Mouse (Mus musculus) CD4-positive, CD25-positive, alpha-beta regulatory T cell, adult 4 months (primary cell): Measurements from ENCODE around the gene Slc28a1. TPM values are rescaled to one million over a fixed set of nuclear protein-coding genes. Genes with fewer than 3 reads are reported as not detected.
A peak's percentile ranks its signal among the peaks of the same experiment; 100 is the strongest.

Experiments
- ATAC-seq: one replicate; pipeline ENCODE4 v1.8.0; 2017
- polyA plus RNA-seq, 2 experiments: library from polyadenylated mRNA; unstranded; fragments of 100-300 nt; shearing (Covaris generic); gene quantifications; one replicate each; pipeline ENCODE4 v1.2.1; 2017

Slc28a1 gene
- not detected for polyA plus RNA-seq

GRCm38 (mm10) chr7:81114555-81114954 lies at the start of gene Slc28a1:
Slc28a1 (plus strand) TSS chr7:81114799.
- no peak for ATAC-seq

- no peak for ATAC-seq
These were observed 47.9 kb upstream of the Slc28a1 start for GRCm38 (mm10) chr7:81066714-81067113.

GRCm38 (mm10) chr7:81072463-81072862 lies 42.1 kb upstream of the Slc28a1 start:
- no peak for ATAC-seq

GRCm38 (mm10) chr7:81073273-81073672 lies 41.3 kb upstream of the Slc28a1 start:
- ATAC-seq, result no peak

- peak; percentile 44 for ATAC-seq
These were observed 40.1 kb upstream of the Slc28a1 start for GRCm38 (mm10) chr7:81074546-81074945.

- ATAC-seq, result peak; percentile 96
These were observed 39.3 kb upstream of the Slc28a1 start for GRCm38 (mm10) chr7:81075299-81075698.

GRCm38 (mm10) chr7:81075732-81076131 lies 38.9 kb upstream of the Slc28a1 start:
- no peak for ATAC-seq

GRCm38 (mm10) chr7:81077009-81077408 lies 37.6 kb upstream of the Slc28a1 start:
- no peak for ATAC-seq

- no peak for ATAC-seq
These were observed 35.9 kb upstream of the Slc28a1 start for GRCm38 (mm10) chr7:81078740-81079139.

GRCm38 (mm10) chr7:81093420-81093965 lies 21.1 kb upstream of the Slc28a1 start:
- no peak for ATAC-seq

- ATAC-seq, result no peak
These were observed 20.4 kb upstream of the Slc28a1 start for GRCm38 (mm10) chr7:81094104-81094757.

GRCm38 (mm10) chr7:81100341-81100740 lies 14.3 kb upstream of the Slc28a1 start:
- no peak for ATAC-seq

GRCm38 (mm10) chr7:81102854-81103253 lies 11.7 kb upstream of the Slc28a1 start:
- no peak for ATAC-seq

GRCm38 (mm10) chr7:81105525-81105924 lies 9.1 kb upstream of the Slc28a1 start:
- ATAC-seq, result no peak

- no peak for ATAC-seq
These were observed 6.4 kb upstream of the Slc28a1 start for GRCm38 (mm10) chr7:81108226-81108625.

- ATAC-seq, result no peak
These were observed 4.6 kb upstream of the Slc28a1 start for GRCm38 (mm10) chr7:81109717-81110651.

- ATAC-seq, result no peak
These were observed 3.8 kb upstream of the Slc28a1 start for GRCm38 (mm10) chr7:81110791-81111190.

GRCm38 (mm10) chr7:81111729-81112128 lies 2.9 kb upstream of the Slc28a1 start:
- no peak for ATAC-seq

GRCm38 (mm10) chr7:81112686-81113360 lies 1.8 kb upstream of the Slc28a1 start:
- no peak for ATAC-seq

GRCm38 (mm10) chr7:81121099-81121498 lies 6.5 kb downstream of the Slc28a1 start:
- ATAC-seq, result no peak

GRCm38 (mm10) chr7:81122808-81123207 lies 8.2 kb downstream of the Slc28a1 start:
- ATAC-seq, result no peak

GRCm38 (mm10) chr7:81123553-81123952 lies 9.0 kb downstream of the Slc28a1 start:
- no peak for ATAC-seq

- no peak for ATAC-seq
These were observed 10.2 kb downstream of the Slc28a1 start for GRCm38 (mm10) chr7:81124773-81125172.
